Mouse (Mus musculus): ENCODE data around the gene Gabre. TPM values are rescaled to one million over a fixed set of nuclear protein-coding genes. Genes with fewer than 3 reads are reported as not detected.

Gabre gene
- under 1 TPM; 0.20 to 0.29 TPM for total RNA-seq (2021)

- no peak for DNase-seq (ENCODE audit: low spot score in 2 of 2)
- intact Hi-C loops (cut with DNase I): no loop called here
Observed at GRCm38 (mm10) chrX:72274659-72275371, at the start of gene Gabre. Gene Gabre (minus strand): TSS chrX:72274803.

GRCm38 (mm10) chrX:72297812-72298211 is 23.2 kb upstream of the Gabre start:
- intact Hi-C loops (cut with DNase I): no loop called here
- no peak for DNase-seq (ENCODE audit: low spot score in 2 of 2)

GRCm38 (mm10) chrX:72275372-72275663 is 715 bp upstream of the Gabre start:
- intact Hi-C loops (cut with DNase I): no loop called here

GRCm38 (mm10) chrX:72273966-72274658 is 491 bp downstream of the Gabre start:
- intact Hi-C loops (cut with DNase I): no loop called here
- DNase-seq (ENCODE audit: low spot score in 2 of 2): no peak

More at GRCm38 (mm10) chrX:72275372-72275663, 715 bp upstream of the Gabre start:
- DNase-seq (ENCODE audit: low spot score in 2 of 2): no peak

- no peak for DNase-seq (ENCODE audit: low spot score in 2 of 2)
- intact Hi-C loops (cut with DNase I): no loop called here
Observed at GRCm38 (mm10) chrX:72270637-72271036, 4.0 kb downstream of the Gabre start.

- intact Hi-C loops (cut with DNase I): no loop called here
- no peak for DNase-seq (ENCODE audit: low spot score in 2 of 2)
Observed at GRCm38 (mm10) chrX:72221717-72222116, 52.9 kb downstream of the Gabre start, which contains the start of gene Magea4. Gene Magea4 (plus strand): TSS chrX:72222017.

Small RNAs within 50 kb of the gene (microRNA-seq; reads per million reads assigned to microRNA genes)
- gene Mir224: 2.8 reads per million, percentile 5 among the genes with 10 or more reads in this experiment
- not detected for gene Mir452

Other genes starting within 250 kb of the Gabre start
- gene Magea4, start 52.8 kb downstream of the Gabre start, total RNA-seq (2021): not detected
- not detected for gene Magea10, start 112.1 kb upstream of the Gabre start, total RNA-seq (2021)